Mouse (Mus musculus): Measurements from ENCODE around the gene Rasgrf2.
"Not testable (repeated sequence)": the region's sequence is repeated elsewhere in the genome, so short reads cannot be mapped to it uniquely, and the experiment has no call there.

Rasgrf2 gene

DNA sequence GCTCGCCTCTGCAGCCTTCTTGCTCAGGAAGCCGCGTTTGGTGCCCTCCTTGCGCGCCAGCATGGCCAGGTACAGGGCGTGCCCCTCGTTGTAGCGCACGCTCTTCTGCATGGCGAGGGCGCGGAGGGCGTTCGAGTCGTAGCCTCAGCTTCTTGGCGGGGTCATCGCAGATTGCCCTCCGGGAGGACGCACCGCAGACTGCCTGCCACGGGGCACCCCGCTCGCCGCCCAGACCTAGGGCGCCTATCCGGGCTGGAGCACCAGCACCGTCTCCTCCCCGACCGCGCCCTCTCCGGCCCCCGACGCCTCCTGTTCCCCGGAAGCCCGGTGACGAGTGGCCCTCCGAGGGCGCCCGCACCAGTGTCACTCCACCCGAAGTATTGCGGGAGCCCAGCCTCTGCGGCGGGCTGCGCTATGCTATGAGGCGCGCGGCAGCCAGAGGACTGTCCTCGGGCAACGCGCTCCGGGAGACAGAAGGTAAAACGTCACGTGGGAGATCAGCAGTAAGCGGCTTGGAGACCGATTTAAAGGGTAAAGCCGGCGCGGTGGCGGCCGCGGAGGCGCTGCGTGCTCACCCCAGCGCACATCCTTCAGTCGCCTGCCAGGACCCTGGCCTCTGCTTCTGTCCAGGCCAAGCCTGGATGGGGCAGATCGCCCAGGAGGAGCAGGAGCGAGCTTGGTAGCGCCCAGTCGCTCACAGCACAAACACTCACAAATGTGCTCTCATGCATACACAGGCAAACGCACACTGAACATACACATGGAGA, at the start of gene Rasgrf2:
TSS of gene Rasgrf2 (minus strand) at position 273 of the 767 bp plus-strand sequence.
- in situ Hi-C loops (cut with MboI; ENCODE audit: unreplicated experiment in 2 of 2): no loop called here

DNA sequence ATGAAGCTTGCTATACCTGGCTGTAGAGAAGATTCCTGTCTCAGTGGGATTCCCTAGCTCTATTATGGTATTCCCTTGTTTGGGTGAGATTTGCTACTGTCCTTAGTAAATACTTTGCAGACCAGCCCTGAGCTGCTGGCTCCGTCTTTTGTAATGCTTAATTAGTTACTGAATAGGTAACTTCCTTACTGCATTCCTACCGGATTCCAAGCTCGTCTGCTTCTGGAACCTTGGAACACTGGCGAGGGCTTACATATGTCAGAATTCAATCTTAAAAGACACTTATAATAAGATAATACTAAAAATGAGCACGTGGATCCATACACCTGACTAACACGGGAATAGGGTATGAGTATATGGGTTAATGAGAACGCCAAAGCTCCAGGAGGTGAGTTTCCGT, 41.2 kb upstream of the Rasgrf2 start:
- in situ Hi-C loops (cut with MboI; ENCODE audit: unreplicated experiment in 2 of 2): not testable (repeated sequence)

GRCm38 (mm10) chr13:92150551-92150950, 19.1 kb upstream of the Rasgrf2 start:
- in situ Hi-C loops (cut with MboI; ENCODE audit: unreplicated experiment in 2 of 2): no loop called here

- in situ Hi-C loops (cut with MboI; ENCODE audit: unreplicated experiment in 2 of 2): no loop called here
Observed at GRCm38 (mm10) chr13:92148858-92149257, 17.4 kb upstream of the Rasgrf2 start.

DNA sequence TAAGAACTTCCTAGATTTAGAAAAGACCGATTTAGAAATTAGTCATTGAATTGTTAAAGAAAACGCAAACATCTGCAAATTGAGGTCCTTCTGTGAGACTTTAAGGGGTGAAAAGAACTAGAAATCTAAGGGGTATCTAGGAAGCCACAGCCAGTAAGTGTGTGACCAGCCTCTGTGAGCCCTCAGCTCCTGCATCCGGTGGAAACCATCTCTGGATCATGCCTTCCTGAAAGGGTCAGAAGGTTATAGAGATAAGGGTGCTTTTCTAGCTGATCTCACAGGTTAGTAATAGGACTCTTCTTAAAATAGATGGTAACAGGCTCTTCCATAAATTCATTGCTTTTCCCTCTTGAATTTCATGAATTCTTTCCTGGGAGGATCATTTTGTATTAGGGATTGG, 3.3 kb upstream of the Rasgrf2 start:
- in situ Hi-C loops (cut with MboI; ENCODE audit: unreplicated experiment in 2 of 2): no loop called here

DNA sequence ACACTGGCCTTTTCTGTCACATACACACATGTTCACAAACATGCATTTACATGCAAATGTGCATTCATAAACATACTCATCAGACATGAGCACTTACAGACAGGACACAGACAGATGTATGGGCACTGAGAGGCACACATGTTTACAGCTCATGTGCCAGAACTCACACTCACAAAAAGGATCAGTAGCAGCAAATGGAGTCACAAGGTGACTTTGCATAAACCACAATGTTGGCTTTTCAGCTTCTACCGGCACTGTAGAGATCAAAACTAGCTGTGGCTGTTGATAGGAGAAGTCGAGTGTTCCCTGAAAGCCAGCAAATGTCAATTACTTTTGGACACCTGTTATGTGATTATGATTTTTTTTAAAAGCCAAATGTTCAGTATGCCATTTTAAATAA, 1.1 kb upstream of the Rasgrf2 start:
- in situ Hi-C loops (cut with MboI; ENCODE audit: unreplicated experiment in 2 of 2): no loop called here

DNA sequence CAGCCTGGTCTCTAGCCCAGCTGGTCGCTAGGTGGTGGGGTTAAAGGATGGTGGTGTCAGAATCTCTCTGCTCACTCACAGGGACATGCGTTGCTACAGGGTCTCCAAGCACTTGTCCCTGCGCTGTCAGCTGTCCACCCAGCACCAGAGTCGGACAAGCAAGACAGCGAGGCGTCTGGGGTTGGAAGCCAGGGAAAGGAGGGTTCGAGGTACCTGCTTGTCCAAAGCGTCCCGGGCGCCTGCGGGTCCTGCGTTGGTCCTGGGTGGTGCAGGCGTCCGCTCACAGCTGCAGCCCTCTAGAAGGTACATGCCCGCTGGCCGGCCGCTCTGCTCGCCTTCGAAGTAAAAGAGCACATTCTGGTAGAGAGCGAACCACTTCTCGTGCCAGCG, 467 bp downstream of the Rasgrf2 start:
- in situ Hi-C loops (cut with MboI; ENCODE audit: unreplicated experiment in 2 of 2): no loop called here

DNA sequence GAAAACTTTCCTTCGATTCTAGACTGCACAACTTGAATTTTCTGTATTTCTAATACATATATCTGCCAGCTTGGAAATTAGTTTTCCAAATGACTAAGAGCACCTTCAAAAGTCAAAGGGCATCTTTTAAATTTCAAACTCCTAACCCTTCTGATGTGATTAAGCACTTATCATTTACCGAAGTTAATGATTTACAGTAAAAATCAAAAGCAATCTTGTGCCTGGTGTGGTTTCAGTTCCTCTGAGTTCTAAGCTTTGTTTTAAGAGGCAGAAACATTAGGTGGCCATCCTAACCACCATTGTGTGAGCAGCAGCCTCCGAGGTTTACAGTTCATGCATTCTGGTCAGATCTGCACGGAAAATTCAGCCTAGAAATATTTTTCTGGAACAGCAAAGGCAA, 1.6 kb downstream of the Rasgrf2 start:
- in situ Hi-C loops (cut with MboI; ENCODE audit: unreplicated experiment in 2 of 2): no loop called here

GRCm38 (mm10) chr13:92125902-92126301, 5.6 kb downstream of the Rasgrf2 start:
- in situ Hi-C loops (cut with MboI; ENCODE audit: unreplicated experiment in 2 of 2): no loop called here

DNA sequence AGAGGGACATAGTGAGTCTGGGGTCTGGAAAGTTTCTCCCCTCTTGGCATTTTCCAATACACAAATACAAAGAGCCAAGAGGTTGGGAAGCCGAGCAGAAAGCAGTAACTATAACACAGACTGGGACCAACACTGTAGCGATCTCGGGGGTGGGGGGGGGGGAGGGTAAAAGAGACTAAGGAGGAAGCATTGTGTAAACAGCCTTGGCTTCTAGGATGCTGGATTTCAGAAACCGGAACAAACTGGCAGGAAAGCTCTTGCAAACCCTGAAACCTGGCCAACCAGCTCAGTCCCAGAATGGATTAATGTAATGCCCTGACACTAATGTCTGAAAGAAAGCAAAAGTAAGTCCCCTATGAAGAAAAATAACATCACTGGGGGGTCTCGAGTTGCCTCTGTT, 11.8 kb downstream of the Rasgrf2 start:
- in situ Hi-C loops (cut with MboI; ENCODE audit: unreplicated experiment in 2 of 2): no loop called here

- in situ Hi-C loops (cut with MboI; ENCODE audit: unreplicated experiment in 2 of 2): no loop called here
Observed at GRCm38 (mm10) chr13:92114076-92114475, 17.4 kb downstream of the Rasgrf2 start.

DNA sequence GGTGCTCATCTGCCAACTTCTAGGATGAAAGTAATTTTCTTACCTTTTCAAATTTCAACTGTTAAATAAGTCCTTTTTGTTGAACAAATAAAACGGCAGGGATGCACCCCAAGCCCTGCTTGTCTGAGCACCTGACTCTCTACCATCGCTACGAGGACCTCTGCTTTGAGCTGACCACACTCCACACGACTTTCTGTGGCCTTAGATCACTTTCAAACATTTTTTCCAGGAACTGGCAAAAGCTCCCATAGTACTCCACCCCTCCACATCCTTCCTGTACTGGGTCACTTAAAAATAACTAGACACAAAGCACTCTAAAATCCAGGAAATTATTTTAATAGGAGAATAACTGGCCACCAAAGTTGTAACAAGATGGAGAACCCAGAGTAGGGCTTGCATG, 23.2 kb downstream of the Rasgrf2 start:
- in situ Hi-C loops (cut with MboI; ENCODE audit: unreplicated experiment in 2 of 2): no loop called here

DNA sequence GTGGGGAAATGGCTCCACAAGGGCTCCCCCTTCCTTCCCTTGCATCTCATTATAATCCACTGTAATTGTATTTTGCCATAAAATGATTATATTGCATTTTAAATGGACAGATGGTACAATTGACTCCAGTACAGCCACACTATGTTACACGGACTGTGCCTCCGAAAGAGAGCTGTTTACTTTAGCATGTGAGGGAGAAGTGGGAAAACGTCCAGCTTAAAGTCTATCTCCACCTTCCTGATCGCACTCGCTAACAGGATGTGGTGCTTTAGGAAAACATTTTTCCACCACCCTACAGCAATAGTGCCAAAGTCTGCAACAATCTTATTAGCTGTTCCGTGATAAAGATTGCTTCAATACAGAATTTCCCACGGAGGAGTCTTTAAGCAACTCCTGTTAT, 27.2 kb downstream of the Rasgrf2 start:
- in situ Hi-C loops (cut with MboI; ENCODE audit: unreplicated experiment in 2 of 2): no loop called here

DNA sequence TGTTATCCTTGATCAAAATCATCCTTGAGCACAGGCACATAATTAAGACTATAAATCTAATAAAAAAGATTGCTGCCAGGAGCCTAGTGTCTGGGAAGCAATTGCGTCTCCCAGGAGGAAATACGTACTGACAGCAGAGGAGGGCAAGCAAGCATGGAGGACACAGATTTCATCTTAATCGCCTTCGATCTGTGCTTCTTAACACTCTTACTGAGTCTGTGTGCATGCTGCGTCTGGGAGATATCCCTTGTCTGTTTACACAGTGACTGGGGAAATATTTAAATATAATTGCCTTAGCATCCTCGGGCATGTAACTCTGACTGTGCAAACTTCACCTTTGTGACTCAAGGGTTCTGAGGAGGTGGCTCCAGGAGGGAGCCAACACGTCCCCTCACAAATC, 33.0 kb downstream of the Rasgrf2 start:
- in situ Hi-C loops (cut with MboI; ENCODE audit: unreplicated experiment in 2 of 2): no loop called here

- in situ Hi-C loops (cut with MboI; ENCODE audit: unreplicated experiment in 2 of 2): no loop called here
Observed at GRCm38 (mm10) chr13:92095131-92096090, 36.0 kb downstream of the Rasgrf2 start.

DNA sequence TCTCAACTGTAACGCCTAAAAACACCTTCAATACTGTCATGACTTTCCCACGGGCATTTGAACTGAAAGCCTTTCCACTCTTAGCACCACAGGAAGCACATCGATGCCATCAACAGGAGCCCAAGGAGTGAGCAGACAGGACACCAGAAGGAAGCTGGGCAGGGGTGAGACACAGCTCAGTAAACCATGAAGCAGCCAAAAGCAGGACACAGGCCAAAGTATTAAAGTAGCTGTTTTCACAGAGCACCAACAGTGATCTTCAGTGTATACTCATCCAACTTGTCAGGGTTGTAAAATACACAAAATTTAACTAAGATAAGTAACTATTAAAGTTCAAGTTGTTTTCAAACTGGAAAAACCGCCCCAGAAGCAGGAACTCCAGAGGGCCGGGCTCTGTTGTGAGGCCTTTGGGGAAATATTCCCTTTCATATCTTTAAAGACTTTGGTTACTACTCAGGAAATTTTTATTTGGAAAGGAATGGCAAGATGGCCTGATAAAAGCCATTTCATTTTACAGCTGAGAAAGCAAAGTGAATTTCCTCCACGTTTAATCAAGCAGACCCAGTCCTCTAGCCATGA, 37.7 kb downstream of the Rasgrf2 start:
- in situ Hi-C loops (cut with MboI; ENCODE audit: unreplicated experiment in 2 of 2): no loop called here

DNA sequence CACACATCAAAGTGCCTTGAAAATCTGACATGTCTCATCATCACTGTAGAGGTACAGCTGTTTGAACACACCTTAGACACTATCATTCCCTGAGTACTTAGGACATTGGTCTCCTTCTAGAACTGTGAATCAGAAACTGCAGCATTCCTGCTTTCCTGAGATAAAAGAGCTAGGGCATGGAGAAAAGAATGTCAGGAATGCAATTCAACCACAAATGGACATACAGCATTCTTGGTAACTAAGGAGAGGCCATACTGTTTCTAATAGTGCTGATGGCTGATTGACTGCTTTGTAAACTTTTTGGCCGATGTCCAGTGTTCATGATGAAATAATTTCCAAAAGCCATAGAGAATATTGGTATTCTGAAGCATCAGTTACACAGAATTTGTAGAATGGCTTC, 58.3 kb downstream of the Rasgrf2 start:
- in situ Hi-C loops (cut with MboI; ENCODE audit: unreplicated experiment in 2 of 2): no loop called here

DNA sequence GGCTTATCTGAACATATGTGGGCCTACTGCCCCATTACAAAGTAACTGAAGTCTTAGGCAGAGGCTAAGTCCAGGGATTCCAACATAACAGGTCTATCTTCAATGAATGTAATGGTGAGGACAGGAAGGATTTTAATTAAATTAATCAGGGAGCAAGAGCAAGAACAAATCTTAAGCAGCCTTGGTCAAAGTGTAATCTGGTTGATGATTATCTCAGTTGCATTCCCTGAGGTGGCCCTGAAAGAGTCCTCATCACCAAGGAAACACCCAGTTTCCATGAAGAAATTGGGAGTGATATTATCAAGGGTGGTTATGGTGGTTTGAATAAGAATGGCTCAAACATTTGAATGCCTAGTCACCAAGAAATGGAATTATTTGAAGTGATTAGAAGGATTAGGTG, 62.8 kb downstream of the Rasgrf2 start:
- in situ Hi-C loops (cut with MboI; ENCODE audit: unreplicated experiment in 2 of 2): no loop called here

DNA sequence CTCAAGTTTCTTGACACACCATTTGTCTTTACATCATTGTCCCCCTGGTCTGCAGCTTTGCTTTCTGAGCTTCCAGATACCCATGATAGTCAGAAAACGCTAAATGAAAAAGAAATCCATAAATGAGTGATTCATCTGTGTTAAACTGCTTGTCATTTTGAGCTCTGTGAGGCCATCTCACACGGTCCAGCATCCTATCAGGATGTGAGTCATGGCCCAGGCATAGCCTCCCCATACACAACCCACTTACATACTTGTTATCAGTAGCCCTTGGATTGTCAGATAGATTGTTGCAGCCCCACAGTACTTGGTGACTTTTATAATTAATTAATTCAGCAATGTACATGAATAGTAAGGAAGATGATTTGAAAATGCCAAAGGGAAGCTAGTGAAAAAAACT, 63.6 kb downstream of the Rasgrf2 start:
- in situ Hi-C loops (cut with MboI; ENCODE audit: unreplicated experiment in 2 of 2): no loop called here

GRCm38 (mm10) chr13:92053748-92054147, 77.7 kb downstream of the Rasgrf2 start:
- in situ Hi-C loops (cut with MboI; ENCODE audit: unreplicated experiment in 2 of 2): no loop called here

GRCm38 (mm10) chr13:92053001-92053400, 78.5 kb downstream of the Rasgrf2 start:
- in situ Hi-C loops (cut with MboI; ENCODE audit: unreplicated experiment in 2 of 2): no loop called here

Measured in v-Abl transformed pro-B cells (cell line).